Mouse (Mus musculus): ENCODE measurements around the gene Gltp.

- TF ChIP-seq CEBPB (IDR thresholded peaks at IDR 0.05; ENCODE audit: low read depth) (no peak), CTCF (IDR thresholded peaks at IDR 0.05; ENCODE audit: control insufficient read depth, insufficient read depth, insufficient read length) (no peak), USF1 (IDR thresholded peaks at IDR 0.05; ENCODE audit: low read depth) (no peak), MYOG (IDR thresholded peaks at IDR 0.05; ENCODE audit: control insufficient read depth, extremely low read depth, insufficient read length) (no peak), FOSL1 (IDR thresholded peaks at IDR 0.05; ENCODE audit: insufficient read depth, low read length, poor library complexity, severe bottlenecking) (no peak)
These were observed 9.1 kb downstream of the Gltp start for GRCm38 (mm10) chr5:114681717-114682116.
